Mouse (Mus musculus) embryo, embryonic 10.5 days (tissue): ENCODE measurements around the gene Nek9.
A peak's percentile ranks its signal among the peaks of the same experiment; 100 is the strongest.
"Not testable (repeated sequence)": the region's sequence is repeated elsewhere in the genome, so short reads cannot be mapped to it uniquely, and the experiment has no call there.

Experiments
- DNase-seq: peaks from one replicate; pipeline ENCODE4 v3.0.0-alpha.2; 2015; ENCODE audit warnings: low spot score

Nek9 gene

GRCm38 (mm10) chr12:85289157-85290000 is 49.8 kb downstream of the Nek9 start:
- DNase-seq, result no peak

- DNase-seq, result peak; percentile 98
These were observed 50.5 kb downstream of the Nek9 start, which contains the start of gene Zc2hc1c for GRCm38 (mm10) chr12:85288486-85289156. Gene Zc2hc1c, plus strand, starts transcription at chr12:85288591.

GRCm38 (mm10) chr12:85287809-85288485 is 51.2 kb downstream of the Nek9 start, which contains the start of gene Acyp1:
Gene Acyp1, minus strand, starts transcription at chr12:85288438.
- DNase-seq, result no peak

- peak; percentile 47 for DNase-seq
These were observed 52.2 kb downstream of the Nek9 start for GRCm38 (mm10) chr12:85286941-85287340.

GRCm38 (mm10) chr12:85284996-85285395 is 54.2 kb downstream of the Nek9 start:
- DNase-seq, result no peak

GRCm38 (mm10) chr12:85284331-85284730 is 54.8 kb downstream of the Nek9 start:
- DNase-seq, result no peak

- not testable (repeated sequence) for DNase-seq
These were observed 57.4 kb downstream of the Nek9 start for GRCm38 (mm10) chr12:85281756-85282155.

GRCm38 (mm10) chr12:85280845-85281651 is 58.1 kb downstream of the Nek9 start:
- no peak for DNase-seq

- DNase-seq, result peak; percentile 100
These were observed 58.9 kb downstream of the Nek9 start for GRCm38 (mm10) chr12:85280105-85280844.

- no peak for DNase-seq
These were observed 59.6 kb downstream of the Nek9 start for GRCm38 (mm10) chr12:85279396-85280080.

GRCm38 (mm10) chr12:85278919-85279318 is 60.2 kb downstream of the Nek9 start:
- no peak for DNase-seq

GRCm38 (mm10) chr12:85276273-85276672 is 62.9 kb downstream of the Nek9 start:
- DNase-seq, result no peak

- DNase-seq, result peak; percentile 45
These were observed 65.7 kb downstream of the Nek9 start for GRCm38 (mm10) chr12:85273508-85273907.

GRCm38 (mm10) chr12:85271843-85272206 is 67.3 kb downstream of the Nek9 start:
- no peak for DNase-seq

GRCm38 (mm10) chr12:85271132-85271842 is 67.9 kb downstream of the Nek9 start:
- DNase-seq, result no peak

- DNase-seq, result peak; percentile 91
These were observed 68.8 kb downstream of the Nek9 start, which contains the start of gene Mlh3 for GRCm38 (mm10) chr12:85270319-85270718. Gene Mlh3, minus strand, starts transcription at chr12:85270599.

GRCm38 (mm10) chr12:85269821-85270220 is 69.3 kb downstream of the Nek9 start:
- no peak for DNase-seq

GRCm38 (mm10) chr12:85266248-85266647 is 72.9 kb downstream of the Nek9 start:
- DNase-seq, result no peak

- peak; percentile 75 for DNase-seq
These were observed 74.2 kb downstream of the Nek9 start for GRCm38 (mm10) chr12:85264940-85265339.

- no peak for DNase-seq
These were observed 74.6 kb downstream of the Nek9 start for GRCm38 (mm10) chr12:85264531-85264930.
